Mouse (Mus musculus): ENCODE measurements around the gene Plcb4.

The Plcb4 gene

GRCm38 (mm10) chr2:135811453-135812101 lies 152.8 kb downstream of the Plcb4 start:
- DNase-seq, result peak; percentile 60

DNA sequence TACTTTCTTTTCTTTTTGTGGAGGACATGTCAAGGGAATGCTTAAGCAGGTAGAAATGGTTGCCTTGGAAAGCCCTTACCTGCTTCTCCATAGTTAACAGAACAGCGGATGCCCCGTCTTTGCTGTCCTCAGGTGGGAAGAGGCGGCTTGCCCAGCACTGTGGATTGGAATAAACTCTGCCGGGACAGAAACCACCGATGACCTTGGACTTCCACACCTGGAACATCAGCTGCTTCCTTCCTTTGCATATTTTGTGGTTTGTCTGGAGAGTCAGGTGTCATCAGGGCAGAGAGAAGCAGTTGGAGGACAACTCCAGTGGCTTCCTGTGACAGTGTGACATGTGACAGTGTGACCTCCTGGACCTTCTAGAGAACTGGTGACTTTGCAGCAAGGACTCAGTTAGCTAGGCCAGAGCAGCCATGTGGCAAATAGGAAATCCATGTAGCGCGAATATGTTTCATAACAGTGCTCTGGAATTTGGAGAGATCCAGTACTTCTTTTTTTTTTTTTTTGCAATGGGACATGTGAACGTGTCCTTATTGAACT lies 154.0 kb downstream of the Plcb4 start:
- DNase-seq, result peak; percentile 20

- no peak for DNase-seq
Observed at GRCm38 (mm10) chr2:135820691-135821090, 161.9 kb downstream of the Plcb4 start.

- DNase-seq, result no peak
Observed at GRCm38 (mm10) chr2:135823690-135824089, 164.9 kb downstream of the Plcb4 start.

DNA sequence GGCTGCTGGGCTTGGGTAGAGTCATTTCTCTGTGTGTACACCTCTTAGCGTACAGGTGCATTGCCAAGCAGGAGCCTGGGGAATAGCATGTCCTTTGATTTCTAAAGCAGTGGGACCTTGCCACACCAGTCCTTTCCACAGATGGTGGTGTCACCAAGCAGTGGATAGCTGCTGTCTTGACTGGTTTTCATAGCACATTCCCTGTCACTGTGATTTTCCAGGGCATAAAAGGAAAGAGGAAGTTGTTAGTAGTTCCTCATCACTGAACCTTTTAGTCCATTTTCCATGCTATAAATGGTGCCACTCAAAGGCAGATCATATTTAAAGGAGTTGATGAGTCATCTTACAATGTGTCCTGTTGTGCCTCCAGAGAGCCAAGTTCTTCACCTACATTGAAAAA lies 165.9 kb downstream of the Plcb4 start:
- DNase-seq, result no peak

DNA sequence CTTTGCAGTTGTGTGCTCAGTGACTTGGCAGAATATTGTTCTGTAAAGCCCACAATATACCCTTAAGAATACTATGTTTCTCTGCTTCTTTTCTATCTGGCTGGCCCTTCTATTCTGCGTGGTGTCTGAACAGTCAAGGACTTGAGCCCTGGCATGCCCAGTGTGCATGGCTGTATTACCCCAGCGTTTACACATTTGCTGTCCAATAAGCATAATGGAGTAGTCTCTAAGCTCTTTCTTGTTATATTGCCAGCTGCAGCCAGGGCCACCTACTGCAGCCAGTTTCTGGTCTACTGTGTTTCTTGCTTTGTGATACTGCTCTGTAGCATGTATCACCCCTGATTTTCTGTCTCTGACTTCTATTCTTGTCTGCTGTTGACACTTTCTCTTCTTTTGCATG lies 166.8 kb downstream of the Plcb4 start:
- no peak for DNase-seq

DNA sequence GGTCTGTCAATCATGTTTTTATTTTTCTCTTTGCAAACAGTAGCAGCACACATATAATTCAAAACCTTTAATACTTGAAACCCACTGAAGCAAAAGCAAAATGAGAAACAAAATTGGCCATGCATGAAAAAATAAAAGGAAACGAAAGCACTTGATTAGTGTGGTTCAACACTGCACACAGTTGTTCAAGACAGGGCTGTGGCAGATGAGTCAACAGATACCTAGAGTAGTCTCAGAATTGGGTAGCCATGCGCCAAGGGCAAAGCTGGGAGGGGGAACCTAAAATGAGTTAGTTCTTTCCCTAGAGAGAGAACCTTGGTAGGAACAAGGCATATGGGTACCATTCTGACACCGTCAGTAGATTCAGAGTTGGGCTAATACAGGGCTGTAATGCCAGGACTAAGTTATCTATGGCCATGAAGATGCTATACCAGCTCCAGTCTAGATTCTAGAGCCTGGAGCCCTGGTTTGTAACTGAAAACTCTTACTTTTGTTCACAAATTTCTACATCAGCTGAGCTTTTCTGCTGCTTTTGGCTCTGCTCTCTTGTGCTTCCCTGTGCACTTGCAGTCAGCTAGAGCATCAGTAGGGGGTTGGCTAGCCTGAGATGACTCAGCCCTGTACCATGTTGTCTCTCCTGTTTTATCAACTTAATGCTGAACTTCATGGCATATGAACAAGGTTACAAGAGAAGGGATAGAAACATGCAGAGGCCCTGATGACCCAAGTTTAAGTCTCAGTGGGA lies 168.0 kb downstream of the Plcb4 start:
- DNase-seq, result no peak

DNA sequence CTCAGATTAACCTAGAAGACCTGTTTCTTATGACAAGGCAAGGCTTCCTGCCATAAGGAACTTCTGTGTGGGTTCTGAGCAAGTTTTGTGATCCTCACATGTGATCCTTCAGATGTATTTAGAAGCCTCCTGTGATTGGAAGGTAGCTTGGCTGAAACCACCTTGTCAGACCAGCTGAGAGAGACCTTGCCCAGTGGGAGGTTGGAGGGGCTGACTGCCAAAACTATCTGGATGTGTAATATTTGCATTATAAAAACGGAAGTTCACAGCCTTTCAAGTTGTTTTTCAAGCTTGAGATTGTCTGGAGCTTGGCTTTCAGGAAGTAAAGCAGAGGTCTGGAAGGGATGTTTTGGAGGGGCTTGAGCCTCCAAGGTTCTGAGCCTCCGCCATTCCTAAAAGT lies 169.6 kb downstream of the Plcb4 start:
- no peak for DNase-seq

GRCm38 (mm10) chr2:135833743-135834142 lies 174.9 kb downstream of the Plcb4 start:
- no peak for DNase-seq

GRCm38 (mm10) chr2:135834435-135834834 lies 175.6 kb downstream of the Plcb4 start:
- no peak for DNase-seq

DNA sequence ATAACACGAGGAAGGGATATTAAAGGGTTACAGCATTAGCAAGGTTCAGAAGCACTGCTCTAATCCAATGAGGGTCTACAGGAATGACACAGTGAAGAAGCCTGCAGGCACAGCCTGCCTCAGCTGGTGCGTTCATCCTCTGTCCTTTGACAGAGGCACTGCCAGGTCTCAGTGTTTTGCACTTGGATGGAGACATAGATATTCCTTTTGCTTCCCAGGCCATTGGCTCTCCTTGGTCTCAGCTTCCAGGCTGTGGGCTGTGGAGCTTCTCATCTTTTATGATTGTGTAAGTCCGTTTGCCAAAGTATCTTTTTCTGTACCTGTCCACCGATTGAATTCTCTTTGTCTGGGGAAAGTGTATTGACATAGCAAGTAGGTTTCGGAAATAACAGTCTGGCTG lies 177.1 kb downstream of the Plcb4 start:
- DNase-seq, result no peak

- no peak for DNase-seq
Observed at GRCm38 (mm10) chr2:135836426-135836825, 177.6 kb downstream of the Plcb4 start.

GRCm38 (mm10) chr2:135837730-135838129 lies 178.9 kb downstream of the Plcb4 start:
- peak; percentile 22 for DNase-seq

GRCm38 (mm10) chr2:135838135-135838534 lies 179.3 kb downstream of the Plcb4 start:
- DNase-seq, result no peak

GRCm38 (mm10) chr2:135838651-135839286 lies 180.0 kb downstream of the Plcb4 start:
- DNase-seq, result no peak

DNA sequence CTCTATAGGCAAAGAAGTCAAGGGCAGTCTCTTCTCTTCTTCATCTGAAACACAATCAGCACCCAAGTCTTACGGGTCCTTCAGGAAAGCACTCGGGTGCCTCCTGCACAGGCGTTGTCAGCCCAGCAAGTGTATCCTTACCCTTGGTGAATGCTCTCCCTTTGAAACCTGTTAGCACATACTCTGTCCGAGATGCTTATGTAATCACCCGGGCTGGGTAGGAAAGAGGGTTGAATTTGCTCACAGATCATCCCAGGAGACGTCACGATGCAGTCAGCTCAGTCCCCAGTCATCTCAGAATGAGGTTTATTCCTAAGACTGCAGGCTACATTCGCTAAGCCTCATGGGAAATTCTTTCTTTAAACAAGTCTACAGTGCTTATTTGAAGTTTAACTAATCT lies 184.9 kb downstream of the Plcb4 start:
- DNase-seq, result no peak

- DNase-seq, result no peak
Observed at GRCm38 (mm10) chr2:135846903-135847302, 188.1 kb downstream of the Plcb4 start.

DNA sequence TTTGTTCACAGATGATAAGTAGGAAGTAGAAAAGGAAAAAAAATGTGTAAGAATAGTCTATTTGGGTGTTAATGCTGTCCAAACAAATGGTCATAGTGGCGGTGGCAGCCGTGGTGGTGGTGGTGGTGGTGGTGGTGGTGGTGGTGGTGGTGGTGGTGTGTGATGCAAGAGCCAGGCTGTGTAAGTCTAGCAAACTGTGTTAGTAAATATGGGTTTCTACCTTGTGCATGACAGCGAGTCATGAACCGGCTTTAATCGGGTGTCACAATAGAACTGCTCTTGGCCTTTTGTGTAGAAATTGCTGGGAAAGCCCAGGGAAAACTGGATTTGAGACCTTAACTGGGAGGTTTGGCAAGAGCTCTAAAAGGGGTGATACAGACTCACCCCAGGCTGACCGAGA lies 188.9 kb downstream of the Plcb4 start:
- no peak for DNase-seq

GRCm38 (mm10) chr2:135848169-135848568 lies 189.4 kb downstream of the Plcb4 start:
- no peak for DNase-seq

GRCm38 (mm10) chr2:135851964-135852363 lies 193.2 kb downstream of the Plcb4 start:
- DNase-seq, result no peak

GRCm38 (mm10) chr2:135853085-135853484 lies 194.3 kb downstream of the Plcb4 start:
- DNase-seq, result no peak

GRCm38 (mm10) chr2:135854059-135854458 lies 195.2 kb downstream of the Plcb4 start:
- DNase-seq, result no peak

DNA sequence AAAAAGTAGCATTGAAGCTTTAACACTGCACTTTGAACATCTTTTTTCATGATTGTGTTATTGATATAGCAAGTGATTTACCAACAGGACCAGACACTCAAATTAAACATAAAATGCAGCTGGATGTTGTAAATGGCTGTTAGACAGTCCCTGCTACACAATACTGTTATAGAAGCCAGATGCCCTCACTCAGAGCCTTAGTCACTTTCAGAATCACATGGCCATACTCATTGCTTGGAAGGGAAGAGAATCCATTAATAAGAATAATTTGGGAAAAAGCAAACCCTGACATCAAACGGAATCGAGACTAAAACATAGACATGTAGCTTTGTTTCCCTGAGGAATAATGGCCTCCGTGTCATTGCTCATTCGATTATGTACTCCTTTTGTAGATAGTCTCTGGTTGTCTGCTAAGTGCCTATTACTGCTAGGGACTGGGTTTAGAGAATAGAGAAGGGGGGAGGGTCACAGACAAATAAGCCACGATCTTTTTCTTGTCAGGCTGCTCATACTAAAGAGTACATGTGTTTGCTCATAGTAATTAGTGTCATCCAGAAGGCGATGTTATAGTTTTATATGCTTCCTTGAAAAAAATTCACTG lies 197.2 kb downstream of the Plcb4 start:
- no peak for DNase-seq

Measured in kidney, postnatal 14 days (tissue).